Mouse (Mus musculus) lung, postnatal 0 days (tissue): ENCODE measurements around the gene Opn4.

Source experiments
- CTCF ChIP-seq: IDR thresholded peaks from 2 replicates; pipeline ENCODE4 v1.5.1; 2016; ENCODE audit warnings: antibody characterized with exemption, mild to moderate bottlenecking
- EP300 ChIP-seq: IDR thresholded peaks from 2 replicates; pipeline ENCODE4 v1.6.1; 2016; ENCODE audit warnings: antibody characterized with exemption, mild to moderate bottlenecking, control low read depth

- TF ChIP-seq CTCF = no peak
- TF ChIP-seq EP300 = no peak
Measured at GRCm38 (mm10) chr14:34544545-34544944, 55.4 kb downstream of the Opn4 start.
